Mouse (Mus musculus) heart, embryonic 11.5 days (tissue): ENCODE results near the gene Psme2b. TPM values are rescaled to one million over a fixed set of nuclear protein-coding genes. Genes with fewer than 3 reads are reported as not detected.
"Not testable (repeated sequence)": the region's sequence is repeated elsewhere in the genome, so short reads cannot be mapped to it uniquely, and the experiment has no call there.

Experiments
- ATAC-seq: fragments of 200-750 bp; cut with Nextera tagmentation; replicated peaks from 2 replicates; pipeline ENCODE4 v1.8.0; 2017; ENCODE audit warnings: moderate library complexity; ENCODE audit not compliant: insufficient number of reproducible peaks, low FRiP score, low TSS enrichment
- H3K27ac ChIP-seq: fragments of 300-500 bp; sonication (generic); 2 replicates; pipeline ENCODE4 v1.5.1; 2014; ENCODE audit warnings: mild to moderate bottlenecking, low read depth, low read length
- H3K27me3 ChIP-seq: fragments of 300-500 bp; sonication (generic); 2 replicates; pipeline ENCODE4 v1.6.1; 2014; ENCODE audit warnings: mild to moderate bottlenecking, low read length, mixed read lengths; ENCODE audit not compliant: control insufficient read depth, insufficient read depth
- H3K36me3 ChIP-seq: fragments of 300-500 bp; sonication (generic); 2 replicates; pipeline ENCODE4 v1.6.1; 2014; ENCODE audit warnings: mild to moderate bottlenecking, low read length, moderate library complexity, mixed read lengths; ENCODE audit not compliant: control insufficient read depth, insufficient read depth
- H3K4me1 ChIP-seq: fragments of 300-500 bp; sonication (generic); 2 replicates; pipeline ENCODE4 v1.6.1; 2014; ENCODE audit warnings: low read length; ENCODE audit not compliant: control insufficient read depth, insufficient read depth
- H3K4me2 ChIP-seq: fragments of 300-500 bp; sonication (generic); 2 replicates; pipeline ENCODE4 v1.6.1; 2014; ENCODE audit warnings: mild to moderate bottlenecking, moderate library complexity
- H3K4me3 ChIP-seq: fragments of 300-500 bp; sonication (generic); 2 replicates; pipeline ENCODE4 v1.5.1; 2014; ENCODE audit warnings: low read depth, low read length
- H3K9ac ChIP-seq: fragments of 300-500 bp; sonication (generic); 2 replicates; pipeline ENCODE4 v1.6.1; 2014; ENCODE audit warnings: mild to moderate bottlenecking, low read depth, low read length, moderate library complexity
- H3K9me3 ChIP-seq: fragments of 300-500 bp; sonication (generic); replicated peaks from 2 replicates; pipeline ENCODE4 v1.6.1; 2016; ENCODE audit warnings: low read length; ENCODE audit not compliant: control insufficient read depth
- WGBS: fragments of 180-500 bp; shearing (Covaris S2); extraction: QIAGEN DNeasy Blood & Tissue Kit; methylation state at CpG from one replicate; pipeline ENCODE4 v1.1.7; 2014; ENCODE audit not compliant: insufficient replicate concordance; 5-methylcytosine and 5-hydroxymethylcytosine counted together
- polyA plus RNA-seq: library from polyadenylated mRNA; unstranded; fragments of >200 nt; fragmentation: Nextera tagmentation; extraction: Ambion mirVana; gene quantifications from 2 replicates; pipeline ENCODE4 v1.2.1, GENCODE M21; 2014

Gene Psme2b
- polyA plus RNA-seq, 1 experiment from 2014 or later, result 1.7 TPM

- WGBS, result no CpG with 5 or more reads among the region's 1 CpGs
- H3K4me1 ChIP-seq, H3K4me2 ChIP-seq, H3K27me3 ChIP-seq, H3K4me3 ChIP-seq, ATAC-seq, H3K9me3 ChIP-seq, H3K36me3 ChIP-seq, H3K9ac ChIP-seq, H3K27ac ChIP-seq: not testable (repeated sequence)
These were observed 32.4 kb upstream of the Psme2b start, which contains the start of gene Olfr56 for GRCm38 (mm10) chr11:48978240-48978939. Gene Olfr56, plus strand, starts transcription at chr11:48978889.

DNA sequence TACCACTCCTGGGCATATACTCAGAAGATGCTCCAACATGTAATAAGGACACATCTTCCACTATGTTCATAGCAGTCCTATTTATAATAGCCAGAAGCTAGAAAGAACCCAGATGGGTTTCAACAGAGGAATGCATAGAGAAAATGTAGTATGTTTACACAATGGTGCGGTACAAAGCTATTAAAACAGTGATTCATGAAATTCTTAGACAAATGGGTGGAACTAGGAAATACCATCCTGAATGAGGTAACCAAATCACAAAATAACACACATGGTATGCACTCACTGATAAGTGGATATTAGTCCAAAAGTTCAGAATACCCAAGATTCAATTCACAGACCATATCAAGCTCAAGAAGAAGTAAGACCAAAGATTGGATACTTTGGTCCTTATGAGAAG, 28.7 kb upstream of the Psme2b start:
- no CpG with 5 or more reads among the region's 1 CpGs for WGBS
- not testable (repeated sequence) for H3K27me3 ChIP-seq, ATAC-seq

DNA sequence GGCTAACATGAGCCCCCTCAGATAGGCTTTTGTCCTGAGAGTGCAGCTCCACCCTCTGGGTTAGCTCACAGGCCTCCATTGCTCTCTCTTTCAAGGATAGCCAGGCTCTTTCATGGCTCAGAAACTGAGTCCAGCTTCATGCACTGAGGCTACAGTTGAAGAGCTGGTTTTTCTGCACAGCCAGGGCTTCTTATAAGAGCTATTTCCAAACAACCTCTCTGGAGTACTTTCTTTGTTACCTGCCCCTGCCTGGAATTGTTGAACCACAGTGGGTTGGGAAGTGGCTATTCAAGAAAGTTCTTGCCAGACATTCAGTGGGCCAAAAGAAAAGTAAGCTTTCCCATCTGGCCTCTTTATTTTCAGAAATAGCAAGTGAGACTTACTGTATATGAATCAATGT, 6.7 kb downstream of the Psme2b start:
- H3K9me3 ChIP-seq, H3K27ac ChIP-seq, H3K27me3 ChIP-seq, H3K9ac ChIP-seq, ATAC-seq, H3K4me1 ChIP-seq, H3K4me2 ChIP-seq, H3K4me3 ChIP-seq, H3K36me3 ChIP-seq: not testable (repeated sequence)

More for the DNA sequence above, 28.7 kb upstream of the Psme2b start:
- not testable (repeated sequence) for H3K4me3 ChIP-seq, H3K4me1 ChIP-seq, H3K9ac ChIP-seq, H3K4me2 ChIP-seq, H3K9me3 ChIP-seq, H3K36me3 ChIP-seq, H3K27ac ChIP-seq

DNA sequence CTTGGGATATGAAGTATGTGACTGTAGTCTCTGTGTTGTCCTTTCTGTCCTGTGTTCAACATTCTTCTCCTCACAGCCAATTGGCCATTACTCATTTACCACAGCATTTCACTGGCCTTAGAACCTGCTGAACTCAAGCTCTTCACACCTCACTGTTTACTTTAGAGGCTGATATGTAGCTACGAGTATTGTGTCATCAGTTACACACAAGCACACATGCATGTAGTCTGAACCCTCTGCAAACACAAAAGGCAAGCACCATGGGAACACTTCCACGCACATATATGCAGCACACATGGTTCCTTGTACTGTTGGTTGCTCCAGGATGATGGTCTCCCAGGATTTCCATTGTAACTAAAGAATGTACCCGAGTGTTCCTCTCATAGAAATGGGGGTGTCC, 10.7 kb downstream of the Psme2b start:
- H3K9ac ChIP-seq, H3K9me3 ChIP-seq, H3K27ac ChIP-seq, H3K4me1 ChIP-seq, H3K36me3 ChIP-seq, ATAC-seq, H3K4me3 ChIP-seq, H3K4me2 ChIP-seq, H3K27me3 ChIP-seq: not testable (repeated sequence)
- WGBS, result no CpG with 5 or more reads among the region's 3 CpGs

- H3K36me3 ChIP-seq, H3K27ac ChIP-seq, H3K27me3 ChIP-seq, H3K4me3 ChIP-seq, H3K4me2 ChIP-seq, H3K9ac ChIP-seq, H3K9me3 ChIP-seq, ATAC-seq, H3K4me1 ChIP-seq: not testable (repeated sequence)
- WGBS, result 58% methylated on average over 1 of the region's 1 CpGs
These were observed 12.1 kb downstream of the Psme2b start for GRCm38 (mm10) chr11:48933923-48934322.

DNA sequence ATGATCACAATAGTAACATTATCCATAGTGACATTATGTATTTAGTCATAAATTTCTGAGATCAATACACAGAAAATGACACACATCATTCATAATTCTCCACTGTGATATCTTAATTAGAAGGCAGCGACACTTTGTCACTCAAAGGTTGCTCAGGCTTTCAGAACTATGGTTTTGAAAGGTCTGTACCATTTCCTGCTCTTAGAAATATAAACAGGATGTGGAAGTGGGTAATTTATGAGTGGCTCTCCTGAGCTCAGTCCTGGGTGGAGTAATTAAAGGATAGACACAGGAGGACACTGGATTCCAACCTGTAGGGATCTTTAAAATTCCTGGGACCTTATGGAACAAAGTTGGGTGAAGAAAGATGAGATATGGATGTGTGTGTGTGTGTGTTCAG, 12.6 kb downstream of the Psme2b start:
- H3K36me3 ChIP-seq, H3K9ac ChIP-seq, H3K4me2 ChIP-seq, H3K9me3 ChIP-seq, H3K4me3 ChIP-seq, H3K27ac ChIP-seq, H3K4me1 ChIP-seq, ATAC-seq, H3K27me3 ChIP-seq: not testable (repeated sequence)
- WGBS, result 61% methylated on average over 1 of the region's 1 CpGs

GRCm38 (mm10) chr11:48928068-48928467, 17.9 kb downstream of the Psme2b start:
- not testable (repeated sequence) for H3K9me3 ChIP-seq, H3K27me3 ChIP-seq, H3K9ac ChIP-seq, H3K4me3 ChIP-seq, H3K36me3 ChIP-seq, H3K27ac ChIP-seq, H3K4me1 ChIP-seq, ATAC-seq, H3K4me2 ChIP-seq
- WGBS, result 88% methylated on average over 1 of the region's 1 CpGs

DNA sequence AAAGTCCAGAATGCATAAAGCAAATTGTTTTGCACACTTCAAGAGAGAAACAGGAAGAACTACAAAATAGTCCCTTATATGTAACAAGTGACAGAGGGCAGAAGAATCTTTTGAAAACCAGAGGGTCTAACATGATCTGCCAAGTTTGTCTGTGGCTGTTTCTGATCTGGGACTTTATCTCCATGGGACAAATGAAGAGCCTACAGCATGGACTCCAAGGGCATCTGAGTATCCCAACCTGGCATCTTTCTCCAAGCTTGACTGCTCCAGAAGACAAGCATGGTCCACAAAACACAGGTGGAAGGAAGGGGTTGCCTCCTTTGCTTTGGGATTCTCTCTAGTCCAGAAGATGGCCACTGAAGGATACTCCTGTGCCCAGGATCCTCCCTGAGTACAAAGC, 19.6 kb downstream of the Psme2b start:
- H3K4me1 ChIP-seq, H3K9me3 ChIP-seq, H3K27me3 ChIP-seq, H3K4me2 ChIP-seq, H3K9ac ChIP-seq, H3K4me3 ChIP-seq, H3K27ac ChIP-seq, H3K36me3 ChIP-seq, ATAC-seq: not testable (repeated sequence)

DNA sequence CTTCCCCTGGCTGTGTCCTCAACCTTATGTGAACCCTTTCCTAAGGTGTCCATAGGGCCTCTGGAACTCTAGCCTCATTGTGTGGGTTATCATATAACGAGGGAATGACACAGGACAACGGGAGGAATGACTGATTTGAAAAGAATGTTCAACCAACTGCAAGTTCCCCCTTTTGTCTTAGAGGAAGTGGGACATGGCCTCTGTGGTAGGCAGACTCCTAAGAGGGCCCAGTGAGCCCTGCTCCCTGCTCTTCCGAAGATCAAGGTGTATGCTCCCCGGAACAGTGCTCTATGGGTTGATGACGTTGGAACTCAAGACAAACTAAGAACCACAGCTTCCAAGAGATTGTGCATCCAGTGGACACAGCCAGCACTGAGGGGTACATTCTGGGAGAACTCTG, 22.2 kb downstream of the Psme2b start:
- not testable (repeated sequence) for ATAC-seq
- 73% methylated on average over 5 of the region's 5 CpGs for WGBS

More for the DNA sequence above, 22.2 kb downstream of the Psme2b start:
- H3K27ac ChIP-seq, H3K4me3 ChIP-seq, H3K36me3 ChIP-seq, H3K9me3 ChIP-seq, H3K4me1 ChIP-seq, H3K27me3 ChIP-seq, H3K4me2 ChIP-seq, H3K9ac ChIP-seq: not testable (repeated sequence)
